In genomic region chr1:33757491-33758041, GRCm38 (mm10) we compare ENCODE assay signal across 8 mouse cellular contexts. TPM values are rescaled to one million over a fixed set of nuclear protein-coding genes. Genes with fewer than 3 reads are reported as not detected.
DNase-seq lines count a peak whose midpoint lies in the region; ATAC-seq lines count a peak whose summit lies in the region.

Gene Bag2 (minus strand): TSS chr1:33757795.

- peak within 1 kb of the TSS; percentile 86 for H3K4me3 ChIP-seq in intestine, embryonic 16.5 days (ENCODE audit: low read length)
- H3K4me3 ChIP-seq in limb, embryonic 15.5 days = peak within 1 kb of the TSS; percentile 80
- H3K4me3 ChIP-seq in midbrain, embryonic 16.5 days (ENCODE audit: low read depth, low read length) = peak within 1 kb of the TSS; percentile 61

- WGBS in intestine, embryonic 16.5 days = under 1% methylated on average over 61 of the region's 61 CpGs
- WGBS in limb, embryonic 15.5 days = under 1% methylated on average over 61 of the region's 61 CpGs
- WGBS in midbrain, embryonic 16.5 days = 0% methylated on average over 42 of the region's 61 CpGs

- H3K9me3 ChIP-seq in intestine, embryonic 16.5 days (ENCODE audit: control insufficient read depth, low read length) = no peaks in the 10 kb centered on the region
- no peaks in the 10 kb centered on the region for H3K9me3 ChIP-seq in limb, embryonic 15.5 days
- no peaks in the 10 kb centered on the region for H3K9me3 ChIP-seq in midbrain, embryonic 16.5 days (replicated peaks; ENCODE audit: control insufficient read depth, low read length, poor library complexity, severe bottlenecking)

- peak within 1 kb of the TSS; percentile 87 for H3K9ac ChIP-seq in intestine, embryonic 16.5 days (ENCODE audit: low read depth, low read length)
- peak within 1 kb of the TSS; percentile 83 for H3K9ac ChIP-seq in limb, embryonic 15.5 days
- peak within 1 kb of the TSS; percentile 88 for H3K9ac ChIP-seq in midbrain, embryonic 16.5 days (ENCODE audit: low read depth, low read length)

- H3K27ac ChIP-seq in intestine, embryonic 16.5 days (ENCODE audit: low read length) = peak within 1 kb of the TSS; percentile 63
- peak within 1 kb of the TSS; percentile 81 for H3K27ac ChIP-seq in limb, embryonic 15.5 days
- peak within 1 kb of the TSS; percentile 62; the same call in 1 of the 2 replicates for H3K27ac ChIP-seq in midbrain, embryonic 16.5 days (ENCODE audit: low read length)

- no peaks in the 10 kb centered on the region for H3K27me3 ChIP-seq in intestine, embryonic 16.5 days (replicated peaks; ENCODE audit: control insufficient read depth, insufficient read depth, low read length)
- no peaks in the 10 kb centered on the region for H3K27me3 ChIP-seq in limb, embryonic 15.5 days
- no peaks in the 10 kb centered on the region for H3K27me3 ChIP-seq in midbrain, embryonic 16.5 days (ENCODE audit: control insufficient read depth, insufficient read depth, low read depth, low read length)

- H3K4me2 ChIP-seq in intestine, embryonic 16.5 days (ENCODE audit: low read depth, low read length) = peak within 1 kb of the TSS; percentile 88
- H3K4me2 ChIP-seq in limb, embryonic 15.5 days = peak within 1 kb of the TSS; percentile 83
- H3K4me2 ChIP-seq in midbrain, embryonic 16.5 days (ENCODE audit: low read length) = peak within 1 kb of the TSS; percentile 97

- ATAC-seq in frontal cortex, adult (ENCODE audit: low TSS enrichment) = peak; percentile 60
- ATAC-seq in intestine, embryonic 16.5 days = peak; percentile 86
- ATAC-seq in limb, embryonic 15.5 days (ENCODE audit: insufficient number of reproducible peaks, low FRiP score, low TSS enrichment, low read depth) = peak; percentile 76
- peak; percentile 91 for ATAC-seq in midbrain, embryonic 16.5 days

- H3K36me3 ChIP-seq in intestine, embryonic 16.5 days (ENCODE audit: control insufficient read depth, insufficient read depth, low read length) = no peaks in the 10 kb centered on the region
- H3K36me3 ChIP-seq in limb, embryonic 15.5 days = peaks cover 11% of the 10 kb centered on the region; the same call in 1 of the 2 replicates
- H3K36me3 ChIP-seq in midbrain, embryonic 16.5 days (ENCODE audit: control insufficient read depth, insufficient read depth, low read length) = no peaks in the 10 kb centered on the region

- H3K4me1 ChIP-seq in intestine, embryonic 16.5 days (ENCODE audit: control insufficient read depth, insufficient read depth, low read length) = peaks cover 9% of the 10 kb centered on the region; the same call in 1 of the 2 replicates
- peaks cover 24% of the 10 kb centered on the region for H3K4me1 ChIP-seq in limb, embryonic 15.5 days
- peaks cover 9% of the 10 kb centered on the region for H3K4me1 ChIP-seq in midbrain, embryonic 16.5 days (ENCODE audit: control insufficient read depth, insufficient read depth, low read length)

- no peak for DNase-seq in frontal cortex, postnatal 25 days (ENCODE audit: low spot score in 2 of 2)
- peak; percentile 78 for DNase-seq in embryo, embryonic 11 days
- DNase-seq in gonadal fat pad, adult 2 months (ENCODE audit: low read depth) = no peak
- peak; percentile 55 to 57 for DNase-seq in spleen, postnatal 36 days (ENCODE audit: low spot score in 2 of 2)

RNA-seq across cellular contexts. Expression of gene Bag2, which starts in this region (rescaled TPM):
- polyA plus RNA-seq in gonadal fat pad, adult 2 months (2012; rRNA removed) = 36.4 and 41.2 TPM in 2 replicates
- 44.6 and 56.6 TPM in 2 replicates for polyA plus RNA-seq in intestine, embryonic 16.5 days (2015; fragmentation: Nextera tagmentation; extraction: Ambion mirVana)
- polyA plus RNA-seq in limb, embryonic 15.5 days (2015; fragmentation: Nextera tagmentation; extraction: Ambion mirVana) = 51.4 and 68.0 TPM in 2 replicates
- 22.5 and 23.0 TPM in 2 replicates for polyA plus RNA-seq in midbrain, embryonic 16.5 days (2015; fragmentation: Nextera tagmentation; extraction: Ambion mirVana)

Comparison
In these comparisons a context has a peak if more than half of its experiments do, and no peak if none do; other contexts are left out.
1. DNase-seq: peak in embryo, embryonic 11 days (single experiment) and spleen, postnatal 36 days (2 of 2); none in frontal cortex, postnatal 25 days (0 of 2) and gonadal fat pad, adult 2 months (single experiment).
2. Peak in every context shown above with its lines, with median percentiles within 50 percentile points of each other: ATAC-seq, H3K27ac ChIP-seq, H3K4me2 ChIP-seq, H3K4me3 ChIP-seq and H3K9ac ChIP-seq.